Mouse (Mus musculus) A20 (cell line): ENCODE measurements around the gene Cfap299.

ENCODE experiments used
- DNase-seq: peaks from one replicate; pipeline ENCODE4 v3.0.0-alpha.2; 2011; ENCODE audit warnings: low read depth, low spot score

Gene Cfap299

GRCm38 (mm10) chr5:98807953-98808352 lies 478.8 kb downstream of the Cfap299 start:
- DNase-seq = no peak

GRCm38 (mm10) chr5:98812380-98812779 lies 483.3 kb downstream of the Cfap299 start:
- DNase-seq = no peak

GRCm38 (mm10) chr5:98815269-98815668 lies 486.2 kb downstream of the Cfap299 start:
- DNase-seq = no peak

DNA sequence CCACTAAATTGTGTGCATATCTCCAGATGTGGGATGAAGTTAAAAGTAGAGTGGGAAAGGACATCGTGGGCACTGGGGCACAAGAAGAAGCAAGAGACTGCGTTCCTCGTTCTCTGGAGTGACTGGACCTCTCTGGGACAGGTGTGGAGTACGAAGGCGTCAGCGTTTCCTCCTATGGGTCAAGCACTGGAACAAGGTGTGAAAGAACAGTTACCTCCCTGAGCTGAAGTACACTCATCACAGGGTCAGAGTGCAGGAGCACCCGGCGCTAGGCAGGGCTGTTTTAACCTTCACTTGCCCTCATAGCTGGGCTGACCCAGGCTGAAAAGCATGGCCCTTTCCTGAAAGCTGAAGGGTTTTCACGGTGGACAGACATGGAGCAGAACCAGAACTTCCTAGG lies 504.7 kb downstream of the Cfap299 start:
- no peak for DNase-seq

- DNase-seq = no peak
Observed at GRCm38 (mm10) chr5:98834300-98834699, 505.2 kb downstream of the Cfap299 start.

DNA sequence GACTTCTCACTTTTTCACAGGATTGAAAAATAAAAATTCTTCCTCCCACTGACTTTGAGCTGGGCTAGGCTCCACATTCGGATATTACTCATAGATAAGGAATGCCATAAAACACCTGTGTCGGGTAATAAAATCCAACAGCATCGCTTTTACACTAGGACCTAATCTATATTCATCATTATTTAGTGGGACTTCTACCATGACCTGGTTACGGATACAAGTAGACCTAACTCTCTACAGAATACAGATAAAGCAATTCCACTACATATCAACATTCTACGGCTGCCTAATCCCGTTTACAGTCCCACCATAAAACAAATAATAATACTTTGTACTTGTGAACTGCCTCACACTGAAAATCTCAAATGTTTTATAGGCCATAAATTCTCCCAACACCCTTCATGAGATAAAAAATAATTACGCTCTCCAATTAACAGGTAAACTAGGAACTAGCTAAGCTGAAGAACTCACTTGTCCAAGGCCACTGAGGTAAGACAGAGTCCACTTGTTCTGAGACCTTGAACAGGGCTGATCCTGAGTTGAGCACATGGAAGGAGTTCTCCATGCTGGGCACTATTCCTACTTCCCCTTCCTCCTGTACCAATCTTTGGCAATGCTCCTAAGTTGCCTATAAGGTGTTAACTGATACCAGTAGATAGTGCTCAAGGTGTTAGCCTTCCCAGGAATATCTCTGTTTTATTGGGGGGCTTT lies 513.7 kb downstream of the Cfap299 start:
- DNase-seq = no peak

- no peak for DNase-seq
Observed at GRCm38 (mm10) chr5:98844664-98845063, 515.6 kb downstream of the Cfap299 start.
